Mouse (Mus musculus) 3134 (cell line): Measurements from ENCODE around the gene Arpc4.

Experiments
- DNase-seq: peaks from one replicate; pipeline ENCODE4 v3.0.0-alpha.2; 2011; ENCODE audit warnings: low spot score; ENCODE audit not compliant: insufficient read length; ENCODE audit errors: extremely low read depth

Gene Arpc4

GRCm38 (mm10) chr6:113402094-113402493 is 24.2 kb downstream of the Arpc4 start:
- no peak for DNase-seq

- no peak for DNase-seq
Measured at GRCm38 (mm10) chr6:113404649-113405448, 26.9 kb downstream of the Arpc4 start.

GRCm38 (mm10) chr6:113405483-113405882 is 27.6 kb downstream of the Arpc4 start:
- DNase-seq: no peak

- no peak for DNase-seq
Measured at GRCm38 (mm10) chr6:113406683-113407082, 28.8 kb downstream of the Arpc4 start.

GRCm38 (mm10) chr6:113410001-113410400 is 32.1 kb downstream of the Arpc4 start:
- no peak for DNase-seq

- no peak for DNase-seq
Measured at GRCm38 (mm10) chr6:113416416-113416815, 38.5 kb downstream of the Arpc4 start.

GRCm38 (mm10) chr6:113418441-113419198 is 40.7 kb downstream of the Arpc4 start:
- no peak for DNase-seq

- DNase-seq: peak; percentile 89
Measured at GRCm38 (mm10) chr6:113419199-113419587, 41.3 kb downstream of the Arpc4 start, which contains the start of gene Rpusd3. Rpusd3 (minus strand) TSS chr6:113419340.

GRCm38 (mm10) chr6:113423000-113423399 is 45.1 kb downstream of the Arpc4 start:
- DNase-seq: no peak

- no peak for DNase-seq
Measured at GRCm38 (mm10) chr6:113424187-113424586, 46.3 kb downstream of the Arpc4 start.

GRCm38 (mm10) chr6:113426696-113427095 is 48.8 kb downstream of the Arpc4 start:
- no peak for DNase-seq

- DNase-seq: no peak
Measured at GRCm38 (mm10) chr6:113427397-113427796, 49.5 kb downstream of the Arpc4 start.

GRCm38 (mm10) chr6:113428006-113428405 is 50.1 kb downstream of the Arpc4 start:
- no peak for DNase-seq

GRCm38 (mm10) chr6:113429965-113430364 is 52.0 kb downstream of the Arpc4 start:
- DNase-seq: no peak

- DNase-seq: no peak
Measured at GRCm38 (mm10) chr6:113430846-113431245, 52.9 kb downstream of the Arpc4 start.

GRCm38 (mm10) chr6:113431801-113432200 is 53.9 kb downstream of the Arpc4 start:
- DNase-seq: no peak

GRCm38 (mm10) chr6:113433661-113434060 is 55.7 kb downstream of the Arpc4 start:
- no peak for DNase-seq

- no peak for DNase-seq
Measured at GRCm38 (mm10) chr6:113434691-113435090, 56.8 kb downstream of the Arpc4 start.

GRCm38 (mm10) chr6:113435664-113436205 is 57.8 kb downstream of the Arpc4 start, which contains the start of gene Cidec:
Cidec (minus strand) TSS chr6:113435760.
- no peak for DNase-seq

GRCm38 (mm10) chr6:113437135-113437534 is 59.2 kb downstream of the Arpc4 start:
- DNase-seq: no peak

GRCm38 (mm10) chr6:113438721-113439430 is 61.0 kb downstream of the Arpc4 start:
- no peak for DNase-seq
